Mouse (Mus musculus): ENCODE measurements at regions not wholly inside any gene's neighbourhood (a gene's known extent, or its start where the extent isn't known, plus 50 kb on each side); places are given as distances from the start of the nearest gene placed in this dataset.
"Not testable (repeated sequence)": the region's sequence is repeated elsewhere in the genome, so short reads cannot be mapped to it uniquely, and the experiment has no call there.

DNA sequence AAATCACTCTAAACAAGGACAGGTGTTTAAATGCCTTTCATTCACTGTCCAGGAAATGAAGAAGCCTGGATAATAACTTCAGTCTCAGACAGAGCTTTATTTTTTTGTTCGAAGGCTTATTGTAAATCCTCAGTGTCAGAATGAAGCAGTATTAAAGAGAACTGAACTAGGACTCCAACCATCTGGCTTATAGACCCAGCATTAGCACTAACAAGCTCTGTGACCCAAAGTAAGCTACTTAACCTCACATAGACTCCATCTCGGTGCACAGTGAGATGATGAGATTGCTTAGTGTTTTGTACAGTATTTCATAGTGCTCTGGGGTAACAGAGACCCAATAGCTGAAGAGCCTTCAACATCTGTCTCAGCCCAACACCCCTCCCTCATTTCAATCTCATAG lies 738.2 kb upstream of the Map3k7 start:
- no peak for DNase-seq (ENCODE audit: low read depth, low spot score)

- DNase-seq (ENCODE audit: low read depth, low spot score), result no peak
Measured at GRCm38 (mm10) chr4:31268825-31269495, 694.9 kb upstream of the Map3k7 start.

DNA sequence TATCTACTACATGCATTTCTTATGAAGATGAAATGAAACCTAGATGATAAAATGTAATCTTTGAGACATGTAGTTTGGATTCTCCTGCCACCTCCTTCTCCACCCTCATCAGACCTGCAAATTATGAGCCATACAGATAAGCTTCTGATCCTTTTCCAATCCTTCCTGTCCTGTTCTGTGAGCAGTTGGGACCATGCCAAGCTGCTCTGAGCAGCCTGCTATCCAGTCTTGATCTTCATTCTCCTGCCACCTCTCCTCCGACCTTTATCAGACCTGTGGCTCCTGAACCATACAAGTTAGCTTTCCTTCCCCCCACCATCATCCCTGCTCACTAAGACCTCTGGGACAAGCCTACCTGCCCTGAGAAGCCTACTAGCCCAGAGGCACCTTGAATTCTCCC lies 689.8 kb upstream of the Map3k7 start:
- no peak for DNase-seq (ENCODE audit: low read depth, low spot score)

GRCm38 (mm10) chr4:31290301-31290975 lies 673.5 kb upstream of the Map3k7 start:
- DNase-seq (ENCODE audit: low read depth, low spot score), result no peak

GRCm38 (mm10) chr4:31293752-31294151 lies 670.1 kb upstream of the Map3k7 start:
- no peak for DNase-seq (ENCODE audit: low read depth, low spot score)

DNA sequence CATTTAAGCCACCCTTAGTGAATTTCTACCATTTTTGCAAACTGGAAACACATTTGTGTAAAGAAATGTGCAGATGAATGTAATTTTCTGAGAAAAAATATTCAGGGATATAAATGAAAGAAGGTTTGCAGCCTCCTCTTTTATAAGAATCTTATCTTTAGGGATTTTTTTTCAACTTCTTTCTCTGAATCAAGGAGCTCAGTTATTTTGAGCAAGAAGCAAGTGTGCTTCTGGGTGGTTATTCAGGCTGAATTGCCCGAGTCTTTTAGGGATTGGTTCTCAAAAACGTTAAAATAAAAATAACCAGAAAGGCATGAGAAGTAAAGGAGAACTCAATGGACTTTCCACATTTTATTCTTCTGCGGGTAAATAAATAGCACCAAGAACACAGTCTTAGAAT lies 666.0 kb upstream of the Map3k7 start:
- no peak for DNase-seq (ENCODE audit: low read depth, low spot score)

DNA sequence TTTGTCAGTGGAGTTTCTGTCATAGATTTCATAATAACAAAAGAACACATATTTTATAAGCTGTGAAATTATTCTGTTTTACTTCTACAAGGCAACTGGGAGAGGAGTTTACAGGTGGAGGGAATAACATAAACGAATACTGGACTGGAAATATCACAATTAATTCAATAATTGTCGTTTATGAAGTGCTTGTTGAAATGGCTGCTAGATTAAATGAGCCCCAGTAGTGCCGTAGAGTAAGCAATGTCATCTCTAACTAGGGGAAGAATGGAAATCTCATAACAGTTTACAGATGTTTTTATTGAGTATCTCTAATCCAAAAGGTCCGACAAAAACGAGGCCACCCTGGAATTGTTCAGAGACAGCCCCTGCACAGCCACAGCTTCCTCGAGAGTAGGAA lies 644.6 kb upstream of the Map3k7 start:
- DNase-seq (ENCODE audit: low read depth, low spot score), result no peak

DNA sequence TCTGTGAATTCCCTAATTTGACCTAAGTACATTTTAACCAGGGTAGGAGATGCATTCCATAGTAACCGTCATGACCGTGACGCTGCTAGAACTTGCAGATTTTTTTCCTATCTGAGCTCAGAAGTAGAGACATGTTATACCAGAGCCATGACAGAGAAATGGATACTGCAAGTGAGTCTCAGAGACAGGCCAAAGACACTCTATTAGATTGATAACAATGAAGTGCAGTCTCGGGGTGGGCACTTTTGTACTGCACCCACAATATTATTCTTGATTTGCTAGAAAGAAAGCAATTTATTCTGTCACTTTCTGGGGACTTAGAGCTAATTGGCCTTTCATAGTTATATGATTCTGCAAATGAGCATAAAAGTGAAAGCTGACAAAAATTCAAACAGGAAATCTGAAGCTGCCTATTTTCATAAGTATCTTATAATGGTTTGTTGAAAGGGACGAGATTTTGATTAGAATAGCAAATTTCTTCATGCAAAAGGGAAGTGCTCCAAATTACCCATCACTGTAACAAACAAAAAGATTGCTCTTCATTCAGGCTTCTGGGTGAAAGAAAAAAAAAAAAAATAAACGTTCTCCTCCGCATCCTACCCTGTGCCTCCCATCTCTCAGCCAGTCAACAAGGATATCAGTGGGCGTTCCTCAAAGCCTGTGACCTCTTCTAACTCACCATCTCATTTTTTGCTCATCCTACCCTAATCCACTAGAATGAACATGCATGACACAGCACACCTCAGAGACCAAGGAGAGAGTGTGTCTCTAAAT lies 643.0 kb upstream of the Map3k7 start:
- DNase-seq (ENCODE audit: low read depth, low spot score), result no peak

- DNase-seq (ENCODE audit: low read depth, low spot score), result no peak
Measured at GRCm38 (mm10) chr4:31323816-31324215, 640.1 kb upstream of the Map3k7 start.

- DNase-seq (ENCODE audit: low read depth, low spot score), result no peak
Measured at GRCm38 (mm10) chr4:31328798-31329197, 635.1 kb upstream of the Map3k7 start.

DNA sequence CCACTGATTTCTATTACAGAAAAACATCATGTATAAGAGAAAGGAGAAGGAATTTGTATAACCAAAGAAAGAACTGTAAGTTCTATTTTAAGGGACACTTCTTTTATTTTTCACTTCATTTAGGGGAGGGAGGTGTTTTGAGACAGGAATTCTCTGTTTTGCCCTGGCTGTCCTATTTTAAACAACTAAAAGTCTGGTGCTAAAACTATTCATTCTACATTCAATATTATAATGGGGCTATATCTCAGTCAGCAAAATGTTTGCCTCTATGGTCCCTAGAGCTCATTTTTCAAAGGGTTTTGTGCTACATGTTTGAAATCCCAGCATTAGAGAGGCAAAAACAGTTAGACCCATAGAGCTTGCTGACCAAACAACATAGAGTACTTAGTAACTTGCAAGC lies 632.8 kb upstream of the Map3k7 start:
- DNase-seq (ENCODE audit: low read depth, low spot score), result no peak

DNA sequence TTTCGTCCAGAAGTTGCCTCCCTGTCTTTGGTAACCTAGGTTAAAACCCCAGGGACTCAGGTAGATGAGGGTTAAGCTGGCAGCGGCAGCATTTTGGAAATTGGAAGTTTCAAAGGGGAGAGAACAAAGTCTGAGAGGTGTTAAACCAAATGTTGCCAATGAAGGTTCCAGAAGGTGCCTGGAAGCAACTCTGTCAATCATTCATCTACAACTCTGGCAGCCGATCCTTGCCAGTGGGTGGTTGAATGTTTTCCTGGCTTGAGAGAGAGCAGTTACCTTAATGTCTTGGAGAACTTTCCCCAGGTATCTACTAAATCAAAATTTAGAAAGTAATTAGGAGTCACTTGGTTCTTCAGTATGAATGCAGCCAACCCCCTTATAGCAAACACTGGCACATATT lies 628.2 kb upstream of the Map3k7 start:
- no peak for DNase-seq (ENCODE audit: low read depth, low spot score)

DNA sequence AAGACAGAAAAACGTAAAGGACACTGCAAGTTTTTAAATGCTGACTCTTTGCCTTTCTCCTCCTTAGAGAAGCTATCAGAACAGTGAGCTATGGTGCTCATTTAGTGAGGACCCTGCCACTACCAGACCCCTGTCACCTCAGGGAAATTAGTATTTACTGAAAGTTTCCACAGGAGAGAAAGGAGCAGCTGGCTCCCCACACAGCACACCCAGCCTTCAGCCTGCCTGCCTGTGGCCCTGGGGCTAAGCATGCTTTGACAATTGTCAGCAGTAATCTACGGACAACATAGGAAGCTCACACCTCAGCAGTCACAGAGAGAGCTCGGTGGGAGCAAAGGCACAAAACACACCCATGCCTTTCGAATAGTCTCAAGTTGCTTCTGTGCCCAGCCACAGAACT lies 625.9 kb upstream of the Map3k7 start:
- no peak for DNase-seq (ENCODE audit: low read depth, low spot score)

DNA sequence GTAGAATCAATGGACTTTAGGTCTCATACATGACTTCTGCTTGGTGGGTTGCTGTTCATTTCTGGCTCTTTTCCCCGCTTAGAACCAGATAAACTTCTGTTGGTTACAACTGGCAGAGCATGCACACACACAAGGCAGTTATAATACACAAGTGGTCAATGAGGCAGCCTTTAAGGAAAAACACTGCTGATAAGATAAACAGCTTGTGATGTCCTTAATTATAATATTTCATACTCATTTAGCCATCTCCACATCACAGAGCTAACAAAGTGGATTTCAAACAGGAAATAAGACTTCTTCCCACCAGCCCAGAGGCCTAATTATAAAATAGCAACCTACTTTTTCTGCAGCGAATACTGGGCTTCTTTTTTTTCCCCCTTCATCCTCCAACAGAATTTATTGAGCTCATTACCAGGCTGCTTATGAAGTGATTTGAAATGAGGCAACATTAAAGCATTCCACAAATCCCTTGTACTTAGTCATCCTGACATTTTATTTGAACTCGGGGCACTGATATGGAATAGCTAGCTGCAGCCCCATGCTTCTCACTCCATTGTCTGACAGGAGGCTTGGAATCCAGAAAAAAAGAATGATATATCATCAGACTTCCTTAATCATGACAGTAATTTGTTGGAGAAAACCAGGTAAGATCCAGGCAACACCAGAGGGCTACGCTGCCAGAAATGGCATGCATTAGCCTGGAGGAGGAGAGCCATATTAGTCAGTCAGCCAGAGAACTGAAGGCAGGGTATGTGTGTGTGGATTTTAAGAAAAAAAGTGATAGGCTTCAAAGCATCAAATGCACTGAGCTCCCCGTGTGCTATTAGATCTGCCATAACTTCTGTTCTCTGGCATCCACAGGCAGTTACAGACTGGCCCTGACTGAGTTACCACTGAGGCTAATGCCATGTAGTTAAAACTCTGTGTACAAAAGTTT lies 620.3 kb upstream of the Map3k7 start:
- DNase-seq (ENCODE audit: low read depth, low spot score), result no peak

DNA sequence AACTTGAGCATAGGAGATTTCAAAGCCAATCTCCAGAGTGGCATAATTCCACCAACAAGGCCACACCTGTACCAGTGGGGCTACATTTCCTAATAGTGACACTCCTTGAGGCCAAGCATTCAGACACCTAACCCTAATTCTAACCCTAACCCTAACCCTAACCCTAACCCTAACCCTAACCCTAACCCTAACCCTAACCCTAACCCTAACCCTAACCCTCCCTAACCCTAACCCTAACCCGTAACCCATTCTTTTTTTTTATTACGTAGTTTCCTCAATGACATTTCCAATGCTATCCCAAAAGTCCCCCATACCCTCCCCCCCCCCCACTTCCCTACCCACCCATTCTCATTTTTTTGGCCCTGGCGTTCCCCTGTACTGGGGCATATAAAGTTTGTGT lies 609.9 kb upstream of the Map3k7 start:
- DNase-seq (ENCODE audit: low read depth, low spot score), result not testable (repeated sequence)

DNA sequence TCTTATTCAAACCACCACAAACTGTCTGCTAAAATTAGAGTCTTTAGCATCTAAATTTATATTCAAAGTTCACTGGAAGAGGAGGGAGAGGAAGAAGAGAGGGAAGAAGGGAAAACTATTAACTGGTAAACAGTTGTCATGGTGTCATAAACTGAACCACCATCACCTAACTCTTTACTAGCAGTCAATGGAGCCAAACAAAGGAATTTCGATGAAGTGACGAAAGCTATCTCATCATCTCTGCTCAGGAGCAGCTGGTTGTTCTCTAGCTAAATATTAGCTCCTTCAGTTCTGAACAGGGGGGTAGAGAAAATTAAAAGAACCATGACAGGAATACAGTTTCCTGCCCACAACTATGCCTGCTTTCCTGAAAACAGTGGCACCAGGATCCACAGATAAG lies 608.9 kb upstream of the Map3k7 start:
- DNase-seq (ENCODE audit: low read depth, low spot score), result no peak

DNA sequence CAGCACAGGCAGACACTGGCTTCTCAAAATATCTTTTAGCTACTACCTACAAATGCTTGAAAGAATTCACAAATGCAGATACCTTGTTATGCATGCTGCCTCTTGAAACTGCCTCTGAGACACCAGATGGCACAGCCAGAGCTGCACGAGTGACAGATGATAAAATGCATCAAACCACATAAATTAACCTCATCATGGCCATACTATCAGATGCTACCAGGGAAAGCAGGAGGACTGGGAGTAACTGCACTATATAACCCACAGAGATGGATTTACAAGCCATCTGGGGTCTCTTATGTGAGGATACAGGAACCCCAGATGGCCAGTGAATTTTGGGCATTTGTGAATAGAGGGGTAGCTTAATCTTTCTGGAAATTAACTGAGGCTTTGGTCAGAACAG lies 597.7 kb upstream of the Map3k7 start:
- DNase-seq (ENCODE audit: low read depth, low spot score), result no peak

DNA sequence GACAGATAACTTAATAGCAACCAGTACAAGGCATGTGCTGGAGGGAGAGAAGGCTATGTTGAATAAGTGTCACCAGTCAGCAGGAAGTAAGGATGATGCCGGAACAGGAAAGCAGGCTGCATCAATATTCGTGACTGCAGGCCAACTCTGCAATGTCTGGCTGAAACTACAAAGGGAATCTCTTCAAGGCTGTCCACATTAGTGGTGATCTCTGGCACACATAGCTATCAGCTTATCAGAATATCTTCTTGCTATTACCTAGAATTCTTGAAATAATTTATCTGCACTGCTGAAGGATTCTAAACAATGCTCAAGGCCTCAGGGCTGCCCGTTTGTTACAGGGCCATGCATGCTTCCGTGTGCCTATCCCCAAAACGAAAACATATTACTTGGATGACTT lies 596.9 kb upstream of the Map3k7 start:
- DNase-seq (ENCODE audit: low read depth, low spot score), result no peak

DNA sequence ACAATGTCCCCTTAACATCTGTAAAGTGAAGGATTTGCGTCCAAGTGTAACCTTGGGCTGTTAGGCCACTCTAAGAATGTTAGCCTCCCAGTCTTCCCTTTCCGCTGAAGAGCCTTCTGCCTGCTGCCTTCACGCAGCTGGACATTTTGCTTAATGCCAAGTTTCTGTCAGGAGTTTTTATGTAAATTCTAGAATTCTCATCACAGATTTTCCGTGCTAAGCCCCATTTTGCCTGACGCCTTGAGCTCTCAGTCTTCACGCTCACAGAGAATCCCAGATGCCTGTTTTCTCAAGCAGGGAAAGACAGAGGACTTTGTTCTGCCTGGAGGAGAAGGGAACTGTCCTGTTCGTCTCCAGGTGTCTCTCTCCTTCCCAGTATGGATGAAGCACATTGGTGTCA lies 593.8 kb upstream of the Map3k7 start:
- no peak for DNase-seq (ENCODE audit: low read depth, low spot score)

GRCm38 (mm10) chr4:31381069-31381969 lies 582.6 kb upstream of the Map3k7 start:
- no peak for DNase-seq (ENCODE audit: low read depth, low spot score)
